Mouse (Mus musculus) ES-Bruce4 (cell line): Measurements from ENCODE around the gene Gm10271.

Experiments used
- CTCF ChIP-seq: IDR thresholded peaks from one replicate; pipeline ENCODE4 v1.8.1; 2011; ENCODE audit warnings: low read depth, low read length
- EP300 ChIP-seq: IDR thresholded peaks from 2 replicates; pipeline ENCODE4 v1.6.1; 2011; ENCODE audit warnings: low read depth, low read length; ENCODE audit not compliant: insufficient read depth
- POLR2A ChIP-seq: IDR thresholded peaks from one replicate; pipeline ENCODE4 v1.8.1; 2011; ENCODE audit warnings: low read length; ENCODE audit not compliant: insufficient read depth

- TF ChIP-seq POLR2A (no peak), CTCF (no peak), EP300 (no peak)
Measured at GRCm38 (mm10) chr10:117011047-117011446, 38.6 kb upstream of the Gm10271 start.
